Mouse (Mus musculus) embryonic facial prominence, embryonic 14.5 days (tissue): Measurements from ENCODE around the gene Polr3b. TPM values are rescaled to one million over a fixed set of nuclear protein-coding genes. Genes with fewer than 3 reads are reported as not detected.

Experiments
- polyA plus RNA-seq: library from polyadenylated mRNA; unstranded; fragments of >200 nt; fragmentation: Nextera tagmentation; extraction: Ambion mirVana; gene quantifications from 2 replicates; pipeline ENCODE4 v1.2.1, GENCODE M21; 2014

Gene Polr3b
- polyA plus RNA-seq, 1 experiment from 2014 or later = 10.9 TPM

Other genes starting within 250 kb of the Polr3b start
- 3.3 and 3.7 TPM in 2 replicates for gene Nuak1, start 181.7 kb upstream of the Polr3b start, polyA plus RNA-seq
- 193 and 203 TPM in 2 replicates for gene Ckap4, start 88.2 kb upstream of the Polr3b start, polyA plus RNA-seq
- 19.9 and 20.3 TPM in 2 replicates for gene Tcp11l2, start 45.7 kb upstream of the Polr3b start, polyA plus RNA-seq
- gene Rfx4, start 133.8 kb downstream of the Polr3b start, polyA plus RNA-seq = 0.15 and 0.50 TPM in 2 replicates